21 mouse cellular contexts compared by ENCODE assay signal in genomic region chr16:45346930-45347387, GRCm38 (mm10).
A peak's percentile ranks its signal among the peaks of the same experiment; 100 is the strongest.
DNase-seq lines count a peak whose midpoint lies in the region; ATAC-seq and TF ChIP-seq lines count a peak whose summit lies in the region.
"Had no signal": no experiment of that assay in that cellular context is flagged by ENCODE, and none has a peak within 500 bp of the region (broad histone marks: within the 10 kb centered on the region; RNA-seq: fewer than 3 reads in every experiment).

No protein-coding gene starts in this region.

- intact Hi-C loops in gastrocnemius, adult 2 months (cut with DNase I): no loop called here

- H3K27ac ChIP-seq in gastrocnemius, adult 2 months: peak overlapping the region; percentile 44; the same call in 1 of the 2 replicates
- H3K27ac ChIP-seq: embryonic facial prominence, embryonic 13.5 days; forebrain, embryonic 13.5 days; heart, embryonic 15.5 days; intestine, embryonic 15.5 days had no signal

- TF ChIP-seq CTCF in gastrocnemius, adult 2 months (IDR thresholded peaks at IDR 0.05): no peak

- H3K4me3 ChIP-seq in gastrocnemius, adult 2 months: no peak overlapping the region
- H3K4me3 ChIP-seq: embryonic facial prominence, embryonic 13.5 days; forebrain, embryonic 13.5 days; heart, embryonic 15.5 days; intestine, embryonic 15.5 days had no signal

- no peak for DNase-seq in gastrocnemius, adult 2 months
- no peak for DNase-seq in gastrocnemius, adult 18-20 months (ENCODE audit: low spot score)
- peak; percentile 76 for DNase-seq in CD4-positive helper T cell, adult 2 months (ENCODE audit: low read depth, low spot score)
- peak; percentile 53 for DNase-seq in naive thymus-derived CD4-positive, alpha-beta T cell, adult 2 months (ENCODE audit: low read depth)
- no peak for DNase-seq in cerebellum, postnatal 36 days
- no peak for DNase-seq in urinary bladder, postnatal 25 days (ENCODE audit: low spot score)
- DNase-seq: adrenal gland, postnatal 10 days; B cell, adult 2 months; cerebellum, adult 11-12 months; cerebellum, adult 9-10 months; cerebellum, postnatal 25 days; forebrain, postnatal 0 days; gastrocnemius, postnatal 10 days; heart, adult 18-20 months; heart, postnatal 14 days had no signal

- ATAC-seq in activated CD4-positive, CD25-positive, alpha-beta regulatory T cell, adult 4 months: peak; percentile 75
- ATAC-seq: forebrain, embryonic 13.5 days; forebrain, postnatal 0 days; hindbrain, embryonic 16.5 days; intestine, embryonic 15.5 days had no signal

Comparison
In these comparisons a context has a peak if more than half of its experiments do, and no peak if none do; other contexts are left out.
1. DNase-seq: peak in CD4-positive helper T cell, adult 2 months (single experiment) and naive thymus-derived CD4-positive, alpha-beta T cell, adult 2 months (single experiment); none in gastrocnemius, adult 2 months (single experiment), gastrocnemius, adult 18-20 months (single experiment), cerebellum, postnatal 36 days (0 of 2) and urinary bladder, postnatal 25 days (single experiment).